Mouse (Mus musculus) right cerebral cortex, adult 18-20 months (tissue): ENCODE measurements around the gene Cavin1.
"Not testable (repeated sequence)": the region's sequence is repeated elsewhere in the genome, so short reads cannot be mapped to it uniquely, and the experiment has no call there.

Experiments
- DNase-seq: peaks from one replicate; pipeline ENCODE4 v3.0.0; 2022; ENCODE audit warnings: mixed read lengths

Gene Cavin1

GRCm38 (mm10) chr11:100970557-100970937 is at the start of gene Cavin1:
Cavin1 (minus strand) TSS chr11:100970887.
- DNase-seq, result peak; percentile 60

- no peak for DNase-seq
These were observed 41.0 kb upstream of the Cavin1 start for GRCm38 (mm10) chr11:101011641-101012040.

GRCm38 (mm10) chr11:101009888-101010784 is 39.4 kb upstream of the Cavin1 start:
- DNase-seq, result no peak

GRCm38 (mm10) chr11:101009046-101009887 is 38.6 kb upstream of the Cavin1 start, which contains the start of gene Atp6v0a1:
Atp6v0a1 (plus strand) TSS chr11:101009452.
- peak; percentile 97 for DNase-seq

GRCm38 (mm10) chr11:101008206-101009045 is 37.7 kb upstream of the Cavin1 start:
- DNase-seq, result no peak

- no peak for DNase-seq
These were observed 32.5 kb upstream of the Cavin1 start for GRCm38 (mm10) chr11:101003025-101003685.

- not testable (repeated sequence) for DNase-seq
These were observed 31.3 kb upstream of the Cavin1 start for GRCm38 (mm10) chr11:101001875-101002552.

GRCm38 (mm10) chr11:100999254-100999653 is 28.6 kb upstream of the Cavin1 start:
- no peak for DNase-seq

- DNase-seq, result no peak
These were observed 28.1 kb upstream of the Cavin1 start for GRCm38 (mm10) chr11:100998836-100999235.

GRCm38 (mm10) chr11:100996501-100996900 is 25.8 kb upstream of the Cavin1 start:
- DNase-seq, result no peak

- no peak for DNase-seq
These were observed 24.0 kb upstream of the Cavin1 start for GRCm38 (mm10) chr11:100994655-100995054.

- DNase-seq, result no peak
These were observed 23.5 kb upstream of the Cavin1 start for GRCm38 (mm10) chr11:100994233-100994632.

- DNase-seq, result no peak
These were observed 22.8 kb upstream of the Cavin1 start for GRCm38 (mm10) chr11:100993437-100993836.

- no peak for DNase-seq
These were observed 20.4 kb upstream of the Cavin1 start for GRCm38 (mm10) chr11:100991027-100991534.

- DNase-seq, result no peak
These were observed 19.0 kb upstream of the Cavin1 start for GRCm38 (mm10) chr11:100989666-100990065.

GRCm38 (mm10) chr11:100988674-100989073 is 18.0 kb upstream of the Cavin1 start:
- DNase-seq, result no peak

GRCm38 (mm10) chr11:100985607-100986006 is 14.9 kb upstream of the Cavin1 start:
- DNase-seq, result no peak

GRCm38 (mm10) chr11:100983778-100984131 is 13.1 kb upstream of the Cavin1 start:
- no peak for DNase-seq

- DNase-seq, result peak; percentile 58
These were observed 12.6 kb upstream of the Cavin1 start for GRCm38 (mm10) chr11:100983125-100983777.

GRCm38 (mm10) chr11:100982087-100982486 is 11.4 kb upstream of the Cavin1 start:
- no peak for DNase-seq

GRCm38 (mm10) chr11:100981236-100981635 is 10.5 kb upstream of the Cavin1 start:
- DNase-seq, result no peak
